Mouse (Mus musculus) neural tube, embryonic 13.5 days (tissue): Measurements from ENCODE around the gene Tbca. TPM values are rescaled to one million over a fixed set of nuclear protein-coding genes. Genes with fewer than 3 reads are reported as not detected.

ENCODE experiments used
- ATAC-seq: fragments of 200-750 bp; cut with Nextera tagmentation; 2 replicates; pipeline ENCODE4 v1.8.0; 2017; ENCODE audit warnings: low read depth, mild to moderate bottlenecking, moderate TSS enrichment, moderate library complexity
- H3K27ac ChIP-seq: fragments of 300-500 bp; sonication (generic); replicated peaks from 2 replicates; pipeline ENCODE4 v1.5.1; 2015; ENCODE audit warnings: moderate library complexity, mild to moderate bottlenecking, inconsistent platforms
- H3K27me3 ChIP-seq: fragments of 300-500 bp; sonication (generic); 2 replicates; pipeline ENCODE4 v1.6.1; 2015; ENCODE audit warnings: mild to moderate bottlenecking, inconsistent platforms
- H3K36me3 ChIP-seq: fragments of 300-500 bp; sonication (generic); 2 replicates; pipeline ENCODE4 v1.6.1; 2015; ENCODE audit warnings: mild to moderate bottlenecking, inconsistent platforms
- H3K4me1 ChIP-seq: fragments of 300-500 bp; sonication (generic); replicated peaks from 2 replicates; pipeline ENCODE4 v1.6.1; 2015; ENCODE audit warnings: inconsistent platforms
- H3K4me2 ChIP-seq: fragments of 300-500 bp; sonication (generic); 2 replicates; pipeline ENCODE4 v1.6.1; 2015; ENCODE audit warnings: inconsistent platforms, mild to moderate bottlenecking, moderate library complexity
- H3K4me3 ChIP-seq: fragments of 300-500 bp; sonication (generic); 2 replicates; pipeline ENCODE4 v1.5.1; 2015; ENCODE audit warnings: mild to moderate bottlenecking, inconsistent platforms
- H3K9ac ChIP-seq: fragments of 300-500 bp; sonication (generic); 2 replicates; pipeline ENCODE4 v1.6.1; 2015; ENCODE audit warnings: moderate library complexity, mild to moderate bottlenecking, inconsistent platforms
- H3K9me3 ChIP-seq: fragments of 300-500 bp; sonication (generic); 2 replicates; pipeline ENCODE4 v1.6.1; 2016; ENCODE audit warnings: inconsistent platforms
- WGBS: fragments of 180-500 bp; shearing (Covaris S2); methylation state at CpG from one replicate; pipeline ENCODE4 v1.1.7; 2015; 5-methylcytosine and 5-hydroxymethylcytosine counted together
- polyA plus RNA-seq: library from polyadenylated mRNA; unstranded; fragments of >200 nt; fragmentation: Nextera tagmentation; extraction: Ambion mirVana; gene quantifications from 2 replicates; pipeline ENCODE4 v1.2.1, GENCODE M21; 2015

The Tbca gene
- polyA plus RNA-seq, 1 experiment from 2014 or later, result 307 TPM

DNA sequence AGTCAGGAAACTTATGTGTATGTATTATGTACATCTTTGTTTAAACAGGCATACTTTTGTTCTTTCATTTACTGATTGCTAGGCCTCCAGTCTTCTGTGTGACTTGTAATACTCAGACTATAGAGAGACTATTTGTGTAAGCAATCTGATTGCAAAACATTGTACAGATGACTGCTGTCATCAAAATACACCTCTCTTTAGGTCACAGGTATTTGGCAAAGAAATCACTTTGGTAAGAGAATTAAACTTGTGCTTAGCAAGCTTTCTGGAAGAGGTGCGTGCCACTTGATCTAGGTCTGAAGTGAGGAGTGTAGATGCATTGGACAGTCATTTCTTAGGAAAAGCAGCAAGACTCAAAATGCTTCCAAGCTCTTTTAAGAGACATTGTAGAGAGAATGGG, 22.7 kb downstream of the Tbca start:
- Histone ChIP-seq H3K27ac (no peak overlapping the region), H3K4me1 (peaks cover 10% of the 10 kb centered on the region), H3K4me2 (no peak overlapping the region), H3K9ac (no peak overlapping the region), H3K4me3 (no peak overlapping the region), H3K9me3 (no peaks in the 10 kb centered on the region), H3K36me3 (no peaks in the 10 kb centered on the region), H3K27me3 (no peaks in the 10 kb centered on the region)
- 100% methylated on average over 1 of the region's 1 CpGs for WGBS
- no peak for ATAC-seq

DNA sequence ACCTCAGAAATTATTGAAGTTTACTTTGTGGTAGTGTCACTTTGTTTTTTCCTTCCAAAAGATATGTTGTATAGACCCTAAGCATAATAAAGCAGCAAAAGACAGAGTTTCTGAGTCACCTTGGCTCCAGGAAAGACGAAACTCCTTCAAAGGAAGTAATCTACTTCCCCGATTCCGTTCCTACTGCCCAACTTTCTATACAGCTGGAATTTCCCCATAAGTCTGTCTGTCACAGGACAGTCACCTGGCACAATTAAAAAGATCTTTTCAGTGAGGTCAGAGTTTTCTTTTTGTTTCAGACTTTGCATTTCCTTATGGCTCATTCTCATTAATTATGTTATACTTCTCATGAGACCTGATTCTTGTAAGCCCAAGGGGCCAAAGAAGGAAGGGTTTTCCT, 25.1 kb downstream of the Tbca start:
- H3K9me3 ChIP-seq, result no peaks in the 10 kb centered on the region
- H3K36me3 ChIP-seq, result no peaks in the 10 kb centered on the region
- 83% methylated on average over 3 of the region's 3 CpGs for WGBS
- peaks cover 22% of the 10 kb centered on the region; the same call in 1 of the 2 replicates for H3K4me1 ChIP-seq
- H3K27me3 ChIP-seq, result no peaks in the 10 kb centered on the region
- H3K4me2 ChIP-seq, result no peak overlapping the region
- H3K4me3 ChIP-seq, result no peak overlapping the region
- ATAC-seq, result no peak
- no peak overlapping the region for H3K27ac ChIP-seq
- no peak overlapping the region for H3K9ac ChIP-seq

DNA sequence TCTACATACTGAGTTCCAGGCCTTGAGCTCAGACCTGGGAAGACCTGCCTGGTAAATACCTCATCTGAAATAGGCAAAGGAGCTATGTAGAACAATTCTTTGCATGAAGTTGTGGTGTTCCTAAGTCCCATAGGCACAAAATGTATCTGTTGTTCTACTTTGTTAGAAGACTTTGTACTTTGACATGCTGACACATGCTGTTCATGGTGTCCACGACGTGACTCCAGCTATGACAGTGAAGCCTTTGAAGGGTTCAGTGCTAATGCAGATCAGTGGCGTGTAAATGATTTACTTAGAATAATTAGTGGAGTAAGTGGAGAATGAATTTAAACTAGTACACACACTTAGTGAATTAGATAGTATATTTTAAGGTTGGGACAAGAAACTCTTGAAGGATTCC, 31.8 kb downstream of the Tbca start:
- Histone ChIP-seq H3K36me3 (no peaks in the 10 kb centered on the region), H3K4me1 (peaks cover 22% of the 10 kb centered on the region; the same call in 1 of the 2 replicates), H3K27ac (no peak overlapping the region), H3K4me3 (no peak overlapping the region), H3K27me3 (no peaks in the 10 kb centered on the region), H3K4me2 (no peak overlapping the region), H3K9ac (no peak overlapping the region), H3K9me3 (no peaks in the 10 kb centered on the region)
- no peak for ATAC-seq
- 57% methylated on average over 3 of the region's 3 CpGs for WGBS

DNA sequence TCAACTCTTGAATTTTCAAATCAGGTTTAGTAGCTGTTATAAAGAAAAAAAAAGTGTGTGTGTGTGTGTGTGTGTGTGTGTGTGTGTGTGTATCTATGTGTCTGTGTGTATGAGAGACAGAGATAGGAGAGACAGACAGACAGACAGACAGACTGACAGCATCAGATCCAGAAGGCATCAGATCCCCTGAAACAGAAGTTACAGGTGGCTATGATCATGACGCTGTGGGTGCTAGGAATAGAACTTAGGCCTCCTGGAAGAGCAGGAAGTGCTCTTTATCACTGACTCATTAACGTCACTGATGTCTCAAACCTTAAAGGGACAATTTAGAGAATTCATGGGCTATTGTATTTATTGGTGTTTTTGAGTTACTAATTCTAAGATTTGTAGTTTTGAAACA, 32.2 kb downstream of the Tbca start:
- no peaks in the 10 kb centered on the region for H3K36me3 ChIP-seq
- H3K4me3 ChIP-seq, result no peak overlapping the region
- H3K9me3 ChIP-seq, result no peaks in the 10 kb centered on the region
- no peak overlapping the region for H3K27ac ChIP-seq
- no peak for ATAC-seq
- no peaks in the 10 kb centered on the region for H3K27me3 ChIP-seq
- H3K4me1 ChIP-seq, result peaks cover 19% of the 10 kb centered on the region; the same call in 1 of the 2 replicates
- WGBS, result 79% methylated on average over 2 of the region's 2 CpGs
- H3K4me2 ChIP-seq, result no peak overlapping the region
- H3K9ac ChIP-seq, result no peak overlapping the region

DNA sequence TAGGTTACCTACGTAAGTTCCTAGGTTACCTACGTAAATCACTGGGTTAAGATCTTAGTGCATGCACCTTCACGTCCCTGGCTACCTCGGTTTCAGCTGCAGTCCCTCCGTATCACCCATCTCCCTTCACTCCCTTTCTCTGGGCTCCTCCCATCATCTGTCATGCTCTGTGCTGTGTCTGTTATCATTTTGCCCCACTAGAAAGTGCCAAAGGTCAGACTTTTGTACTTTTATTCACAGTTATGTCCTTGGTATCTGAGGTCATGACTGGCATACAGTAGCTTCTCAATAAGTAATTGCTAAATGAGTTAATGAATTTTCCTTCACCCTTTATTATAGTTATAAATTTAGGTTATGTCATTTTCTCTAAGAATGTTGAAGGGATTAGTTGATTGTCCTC, 37.7 kb downstream of the Tbca start:
- no peaks in the 10 kb centered on the region for H3K9me3 ChIP-seq
- no peak overlapping the region for H3K9ac ChIP-seq
- no peak overlapping the region for H3K4me2 ChIP-seq
- no peak for ATAC-seq
- H3K27me3 ChIP-seq, result no peaks in the 10 kb centered on the region
- no peak overlapping the region for H3K4me3 ChIP-seq
- 91% methylated on average over 5 of the region's 5 CpGs for WGBS
- H3K27ac ChIP-seq, result no peak overlapping the region
- H3K36me3 ChIP-seq, result no peaks in the 10 kb centered on the region
- peaks cover 12% of the 10 kb centered on the region for H3K4me1 ChIP-seq

DNA sequence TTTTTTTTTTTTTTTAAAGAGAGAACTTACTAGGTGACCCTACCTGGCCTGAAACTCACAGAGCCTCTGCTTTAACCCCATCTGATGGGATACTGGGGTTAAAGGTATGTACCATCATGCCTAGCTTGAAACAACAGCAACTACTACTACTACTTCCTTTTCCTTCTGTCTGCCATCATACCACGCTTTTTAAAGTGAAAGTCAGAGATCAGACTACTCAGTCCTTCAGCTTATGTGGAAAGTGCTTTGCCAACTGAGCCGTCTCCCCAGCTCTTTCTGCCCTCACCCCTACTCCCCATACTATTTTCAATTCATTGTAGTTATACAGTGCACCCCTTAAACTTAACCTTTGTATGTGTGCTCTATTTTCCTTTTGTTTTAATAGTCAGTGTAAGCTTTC, 38.3 kb downstream of the Tbca start:
- no peak for ATAC-seq
- 91% methylated on average over 2 of the region's 2 CpGs for WGBS
- no peak overlapping the region for H3K4me2 ChIP-seq
- no peaks in the 10 kb centered on the region for H3K9me3 ChIP-seq
- peaks cover 12% of the 10 kb centered on the region for H3K4me1 ChIP-seq
- H3K9ac ChIP-seq, result no peak overlapping the region
- no peak overlapping the region for H3K27ac ChIP-seq
- no peaks in the 10 kb centered on the region for H3K27me3 ChIP-seq
- H3K4me3 ChIP-seq, result no peak overlapping the region
- H3K36me3 ChIP-seq, result no peaks in the 10 kb centered on the region

DNA sequence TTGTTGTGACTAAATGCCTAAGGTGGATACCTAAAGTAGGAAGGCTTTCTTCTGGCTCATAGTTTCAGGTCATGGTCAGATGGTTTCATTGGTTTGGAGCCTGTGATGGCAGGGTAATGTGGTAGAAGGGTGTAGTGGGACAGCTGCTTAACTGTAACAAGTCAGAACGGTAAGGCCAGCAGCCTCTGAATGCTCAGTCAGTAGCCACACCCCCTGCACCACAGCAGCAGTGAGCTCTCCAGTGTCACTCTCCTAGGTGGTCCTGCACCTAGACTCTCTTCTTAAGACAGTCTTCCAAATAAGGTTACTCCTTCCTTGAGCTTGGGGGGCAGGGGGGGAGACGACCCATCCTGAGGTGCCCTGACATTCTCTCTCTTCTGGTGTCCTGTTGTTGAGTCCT, 39.1 kb downstream of the Tbca start:
- Histone ChIP-seq H3K4me2 (no peak overlapping the region), H3K36me3 (peaks cover 6% of the 10 kb centered on the region), H3K4me3 (no peak overlapping the region), H3K9me3 (no peaks in the 10 kb centered on the region), H3K4me1 (peaks cover 12% of the 10 kb centered on the region), H3K27me3 (no peaks in the 10 kb centered on the region), H3K27ac (no peak overlapping the region), H3K9ac (no peak overlapping the region)
- WGBS, result 51% methylated on average over 2 of the region's 2 CpGs
- ATAC-seq, result no peak

DNA sequence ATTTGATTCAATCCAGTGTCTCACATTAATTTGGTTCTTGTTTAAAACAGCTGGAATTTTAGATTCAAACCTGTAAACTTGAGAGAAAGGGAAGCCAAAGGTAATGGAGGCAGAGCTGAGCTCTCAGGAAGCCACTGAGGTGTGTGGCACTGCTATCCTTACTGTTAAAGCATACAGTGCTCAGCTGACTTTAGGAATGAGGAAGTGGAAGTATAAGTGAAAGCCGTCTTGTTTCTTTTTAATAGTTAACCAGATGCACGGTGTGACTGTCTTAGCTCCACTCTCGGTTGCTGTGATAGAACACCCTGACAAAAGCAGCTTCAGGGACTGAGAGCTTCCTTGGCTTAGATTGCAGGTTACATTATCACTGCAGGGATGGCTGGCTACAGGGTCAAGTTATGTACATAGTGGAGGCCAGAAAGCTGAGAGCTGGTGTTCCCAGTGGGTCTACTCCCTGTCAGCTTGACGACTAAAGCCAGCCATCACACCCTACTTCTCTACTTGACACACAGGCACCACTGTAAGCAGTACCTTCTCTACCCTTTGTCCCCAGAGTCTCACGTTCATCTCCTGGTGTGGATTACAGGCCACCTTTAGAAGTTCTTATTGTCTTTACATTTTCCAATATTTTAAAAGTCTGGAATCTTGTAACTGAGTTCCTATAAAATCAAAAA, 49.5 kb downstream of the Tbca start:
- peaks cover 16% of the 10 kb centered on the region for H3K4me1 ChIP-seq
- no peak overlapping the region for H3K4me3 ChIP-seq
- H3K36me3 ChIP-seq, result peaks cover 29% of the 10 kb centered on the region
- no peak for ATAC-seq
- no peak overlapping the region for H3K4me2 ChIP-seq
- no peak overlapping the region for H3K27ac ChIP-seq
- H3K9me3 ChIP-seq, result no peaks in the 10 kb centered on the region
- no peaks in the 10 kb centered on the region for H3K27me3 ChIP-seq
- H3K9ac ChIP-seq, result no peak overlapping the region; the same call in 1 of the 2 replicates
- WGBS, result 73% methylated on average over 5 of the region's 5 CpGs

DNA sequence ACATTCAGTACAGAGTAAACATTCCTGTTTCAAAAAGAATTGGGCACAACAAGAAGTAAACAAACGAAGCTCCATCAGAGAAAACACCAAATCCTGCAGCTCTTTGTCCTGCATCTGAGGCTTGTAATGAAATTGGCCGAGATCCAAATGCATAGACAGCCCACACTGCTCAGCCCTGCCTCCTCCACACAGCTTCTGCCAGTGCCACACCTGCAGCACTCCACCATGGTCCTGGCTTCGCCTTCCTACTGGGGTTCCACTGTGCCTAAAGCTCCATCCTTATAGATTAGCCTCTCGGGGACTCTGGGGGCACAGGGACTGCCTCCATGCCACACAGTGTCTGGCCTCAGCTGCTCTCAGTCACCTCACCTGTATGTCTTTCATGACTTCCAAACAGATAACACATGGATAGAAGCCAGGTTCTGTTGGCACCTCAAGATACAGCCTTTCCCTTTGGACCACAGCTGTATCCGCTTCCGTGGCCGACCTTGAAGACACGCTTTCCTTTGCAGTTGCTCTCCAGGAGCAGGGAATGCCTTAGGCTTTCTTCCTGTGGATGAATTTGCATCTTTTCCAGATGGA, 50.1 kb downstream of the Tbca start:
- no peak overlapping the region for H3K9ac ChIP-seq
- H3K27ac ChIP-seq, result peak overlapping the region; percentile 38
- no peaks in the 10 kb centered on the region for H3K9me3 ChIP-seq
- no peak overlapping the region for H3K4me3 ChIP-seq
- ATAC-seq, result peak; percentile 79
- no peaks in the 10 kb centered on the region for H3K27me3 ChIP-seq
- peaks cover 16% of the 10 kb centered on the region for H3K4me1 ChIP-seq
- peaks cover 29% of the 10 kb centered on the region for H3K36me3 ChIP-seq
- no peak overlapping the region for H3K4me2 ChIP-seq
- WGBS, result 79% methylated on average over 8 of the region's 8 CpGs

DNA sequence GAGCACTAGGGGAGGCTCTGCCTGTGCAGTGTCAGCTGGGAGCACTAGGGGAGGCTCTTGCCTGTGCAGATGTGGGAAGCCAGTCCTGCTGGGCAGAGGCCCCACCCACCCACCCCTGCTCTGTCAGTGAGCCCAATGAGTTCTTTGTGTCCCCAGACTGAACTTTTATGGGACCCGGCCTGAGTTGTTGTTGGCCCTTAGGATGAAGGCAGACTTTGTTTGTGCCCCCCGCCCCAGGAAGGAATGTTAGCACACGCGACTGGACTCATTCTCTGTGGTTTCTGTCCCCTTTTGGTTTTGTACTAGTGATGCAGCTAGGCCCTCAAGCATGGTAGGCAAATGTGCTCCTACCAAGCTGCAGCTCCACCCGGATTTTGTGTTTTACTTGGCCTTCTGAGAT, 54.5 kb downstream of the Tbca start:
- H3K4me2 ChIP-seq, result no peak overlapping the region
- peaks cover 23% of the 10 kb centered on the region for H3K36me3 ChIP-seq
- 42% methylated on average over 5 of the region's 5 CpGs for WGBS
- H3K9me3 ChIP-seq, result no peaks in the 10 kb centered on the region
- H3K27ac ChIP-seq, result no peak overlapping the region
- H3K27me3 ChIP-seq, result no peaks in the 10 kb centered on the region
- ATAC-seq, result no peak
- no peak overlapping the region for H3K9ac ChIP-seq
- H3K4me1 ChIP-seq, result peaks cover 11% of the 10 kb centered on the region
- no peak overlapping the region for H3K4me3 ChIP-seq

DNA sequence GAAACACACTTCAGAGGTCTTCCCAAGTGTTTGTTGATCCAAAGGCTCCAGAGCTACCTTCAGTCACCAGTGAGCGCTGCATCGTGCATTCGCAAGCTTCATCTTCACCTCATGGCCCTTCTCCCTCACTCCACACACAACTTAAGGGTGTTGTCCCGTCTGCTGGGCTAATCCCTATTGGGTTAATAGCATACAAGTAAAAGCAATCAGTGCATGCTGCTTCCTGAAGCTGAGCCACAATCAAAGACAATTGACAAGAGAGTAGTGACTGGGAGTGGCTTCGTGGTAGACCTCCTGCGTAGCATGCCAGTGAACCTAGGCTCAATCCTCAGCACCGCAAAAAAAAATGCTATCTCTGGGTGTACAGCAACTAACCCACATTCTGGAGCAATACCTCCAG, 59.2 kb downstream of the Tbca start:
- Histone ChIP-seq H3K27me3 (no peaks in the 10 kb centered on the region), H3K9ac (no peak overlapping the region), H3K36me3 (0 out of 2 replicates have a peak, but pooled peaks cover 5% of the 10 kb centered on the region), H3K27ac (no peak overlapping the region), H3K9me3 (no peaks in the 10 kb centered on the region), H3K4me3 (no peak overlapping the region), H3K4me2 (no peak overlapping the region), H3K4me1 (no peaks in the 10 kb centered on the region)
- no peak for ATAC-seq
- 71% methylated on average over 7 of the region's 7 CpGs for WGBS

DNA sequence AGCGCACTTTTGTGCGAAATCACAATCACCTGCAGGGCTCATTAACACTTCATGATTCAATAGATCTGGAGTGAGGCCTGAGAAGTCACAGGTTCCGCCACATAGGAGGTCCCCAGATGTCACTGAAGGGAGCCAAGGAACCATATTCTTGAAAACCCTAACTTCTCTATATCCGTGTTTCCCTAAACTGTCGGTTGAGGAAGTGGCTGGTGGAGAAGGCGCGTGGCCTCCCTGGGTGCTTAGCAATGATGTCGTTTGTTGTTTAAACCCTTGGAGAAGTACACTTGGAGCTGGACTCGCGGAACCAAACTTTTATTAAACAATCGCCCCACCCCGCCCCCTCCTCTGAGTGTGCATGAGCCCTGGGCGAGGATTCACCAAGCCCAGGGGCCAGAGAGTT, 60.6 kb downstream of the Tbca start:
- no peak for ATAC-seq
- Histone ChIP-seq H3K27me3 (peaks cover 11% of the 10 kb centered on the region), H3K4me2 (no peak overlapping the region), H3K9ac (no peak overlapping the region), H3K27ac (no peak overlapping the region), H3K4me1 (no peaks in the 10 kb centered on the region), H3K9me3 (no peaks in the 10 kb centered on the region), H3K4me3 (no peak overlapping the region), H3K36me3 (no peaks in the 10 kb centered on the region)
- WGBS, result 79% methylated on average over 13 of the region's 13 CpGs

DNA sequence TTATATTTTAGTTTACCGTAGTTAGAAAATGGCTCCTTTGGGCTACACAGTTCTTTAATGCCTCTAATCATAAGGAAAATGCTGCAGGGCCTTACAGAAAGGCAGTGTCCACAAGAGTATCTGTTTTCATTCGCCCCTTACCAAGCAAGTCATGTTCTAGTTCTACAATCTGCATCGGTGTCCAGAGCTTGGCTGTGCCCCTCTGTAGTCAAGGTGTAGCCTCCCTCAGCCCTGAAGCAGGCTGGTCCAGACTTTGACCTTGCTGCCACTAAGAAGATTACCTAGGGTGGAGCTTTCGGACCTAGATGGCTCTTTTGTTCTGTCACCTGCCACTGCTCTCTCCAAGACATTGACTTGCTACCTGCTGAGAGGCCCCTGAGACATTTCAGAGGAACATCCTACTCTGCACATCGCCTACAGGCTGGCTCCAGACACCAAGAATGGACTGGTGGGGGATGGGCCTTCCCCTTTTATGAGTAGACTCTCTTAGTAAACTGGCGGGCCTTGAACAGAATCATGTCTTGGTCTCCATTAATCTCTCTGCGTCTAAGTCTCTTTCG, 69.4 kb downstream of the Tbca start:
- Histone ChIP-seq H3K4me3 (no peak overlapping the region), H3K9ac (no peak overlapping the region), H3K9me3 (no peaks in the 10 kb centered on the region), H3K27ac (no peak overlapping the region), H3K4me1 (no peaks in the 10 kb centered on the region), H3K27me3 (peaks cover 55% of the 10 kb centered on the region), H3K36me3 (no peaks in the 10 kb centered on the region), H3K4me2 (no peak overlapping the region)
- WGBS, result 76% methylated on average over 8 of the region's 8 CpGs
- ATAC-seq, result no peak
